Mouse (Mus musculus) liver, postnatal 0 days (tissue): ENCODE measurements at regions not wholly inside any gene's neighbourhood (a gene's known extent, or its start where the extent isn't known, plus 50 kb on each side); places are given as distances from the start of the nearest gene placed in this dataset.

Source experiments
- CTCF ChIP-seq: sonication (generic); IDR thresholded peaks from 2 replicates; pipeline ENCODE4 v1.5.1; 2016; ENCODE audit warnings: antibody characterized with exemption, low read depth
- EP300 ChIP-seq: IDR thresholded peaks from 2 replicates; pipeline ENCODE4 v1.6.1; 2016; ENCODE audit warnings: antibody characterized with exemption, low read depth, mild to moderate bottlenecking

- TF ChIP-seq CTCF (no peak), EP300 (no peak)
Observed at GRCm38 (mm10) chr15:92826136-92826535, 429.5 kb downstream of the Pdzrn4 start.
